Mouse (Mus musculus) thymus, adult 2 months (tissue): ENCODE measurements around the gene Lgals7.

ENCODE experiments used
- CTCF ChIP-seq: fragments of 200-500 bp; IDR thresholded peaks from 2 replicates; pipeline ENCODE4 v1.5.1; 2012; ENCODE audit warnings: mild to moderate bottlenecking, control low read depth, low read length, moderate library complexity, borderline replicate concordance; ENCODE audit not compliant: control insufficient read depth, poor library complexity, insufficient read depth; ENCODE audit errors: extremely low read depth
- POLR2A ChIP-seq: fragments of 200-500 bp; IDR thresholded peaks from 2 replicates; pipeline ENCODE4 v1.6.1; 2012; ENCODE audit warnings: mild to moderate bottlenecking, low read length, control low read depth, moderate library complexity; ENCODE audit not compliant: control insufficient read depth, poor library complexity, insufficient read depth; ENCODE audit errors: extremely low read depth

DNA sequence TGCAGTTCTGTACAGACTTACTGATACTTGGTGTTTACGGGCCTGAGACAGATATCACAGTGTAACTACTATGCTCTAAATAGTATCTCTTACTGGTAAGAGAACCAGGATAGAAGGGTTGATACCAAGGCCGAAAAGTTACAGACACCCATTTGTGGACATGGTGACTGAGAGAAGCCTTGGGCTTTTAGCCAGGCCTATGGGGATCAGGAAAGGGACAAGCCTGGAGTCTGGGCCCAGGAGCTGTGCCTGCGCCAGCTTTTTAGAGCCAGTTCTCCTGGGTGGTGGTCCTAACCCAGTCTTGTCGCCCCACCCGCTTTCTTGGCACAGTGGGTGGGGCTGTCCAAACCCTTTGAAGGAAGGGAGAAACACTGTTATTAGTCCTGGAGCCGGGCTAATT is 38.5 kb downstream of the Lgals7 start:
- TF ChIP-seq CTCF = no peak
- no peak for TF ChIP-seq POLR2A
